Mouse (Mus musculus): ENCODE data around the gene Arhgap32.
"Not testable (repeated sequence)": the region's sequence is repeated elsewhere in the genome, so short reads cannot be mapped to it uniquely, and the experiment has no call there.

DNA sequence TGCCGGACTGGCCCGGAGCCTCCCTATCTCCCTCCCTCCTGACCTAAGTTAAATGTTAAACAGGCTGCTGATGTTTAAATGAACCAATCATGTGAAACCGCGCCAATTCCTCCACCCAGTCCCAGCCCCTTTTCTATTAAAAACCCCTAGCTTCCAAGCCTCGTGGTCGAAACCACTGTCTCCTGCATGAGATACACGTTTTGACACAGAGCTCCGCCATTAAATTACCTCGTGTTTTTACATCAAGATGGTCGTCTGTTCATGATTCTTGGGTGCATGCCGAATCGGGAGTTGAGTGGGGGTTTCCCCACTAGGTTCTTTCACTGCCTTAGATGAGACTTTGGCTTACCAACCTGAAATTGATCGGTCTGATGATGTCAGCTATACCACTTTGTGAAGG, 5.3 kb downstream of the Arhgap32 start:
- TF ChIP-seq CTCF (IDR thresholded peaks at IDR 0.05; ENCODE audit: borderline replicate concordance, control insufficient read depth, extremely low read depth, insufficient read depth, low read length, poor library complexity); POLR2A (IDR thresholded peaks at IDR 0.05; ENCODE audit: control insufficient read depth, extremely low read depth, insufficient read depth, low read length, poor library complexity): not testable (repeated sequence)
